ENCODE assay signal across 9 mouse cellular contexts in the genomic region with DNA sequence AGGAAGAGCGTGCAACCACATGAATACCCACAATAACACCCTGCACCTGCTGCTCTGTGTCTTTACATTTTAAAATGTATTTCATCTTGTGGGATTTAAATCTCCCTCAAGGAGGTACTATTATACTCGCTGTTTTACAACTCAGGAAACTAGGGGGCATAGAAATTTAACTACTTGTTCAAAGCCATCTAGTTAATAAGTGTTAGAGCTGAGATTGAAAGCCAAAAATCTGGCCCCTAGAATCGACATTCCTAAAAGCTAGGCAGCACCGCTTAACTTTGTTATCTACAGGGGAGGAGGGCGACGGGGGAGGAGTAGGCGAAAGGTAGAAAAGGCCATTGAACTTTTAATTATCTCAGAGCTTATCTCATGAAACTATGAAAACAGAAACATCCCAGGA.
DNase-seq lines count a peak whose midpoint lies in the region; ATAC-seq lines count a peak whose summit lies in the region.
"Had no signal": no experiment of that assay in that cellular context is flagged by ENCODE, and none has a peak within 500 bp of the region (broad histone marks: within the 10 kb centered on the region; RNA-seq: fewer than 3 reads in every experiment).

No protein-coding gene starts in this region.

- H3K27me3 ChIP-seq in limb, embryonic 11.5 days (ENCODE audit: control insufficient read depth, insufficient read depth, low read length): no peaks in the 10 kb centered on the region
- H3K27me3 ChIP-seq in limb, embryonic 10.5 days (ENCODE audit: low read depth, poor library complexity, severe bottlenecking): no peaks in the 10 kb centered on the region
- H3K27me3 ChIP-seq in embryonic facial prominence, embryonic 15.5 days: no peaks in the 10 kb centered on the region
- no peaks in the 10 kb centered on the region for H3K27me3 ChIP-seq in midbrain, embryonic 16.5 days (ENCODE audit: control insufficient read depth, insufficient read depth, low read depth, low read length)

- H3K9me3 ChIP-seq in limb, embryonic 11.5 days (ENCODE audit: control insufficient read depth, low read length): no peaks in the 10 kb centered on the region
- no peaks in the 10 kb centered on the region for H3K9me3 ChIP-seq in limb, embryonic 10.5 days (replicated peaks)
- no peaks in the 10 kb centered on the region for H3K9me3 ChIP-seq in embryonic facial prominence, embryonic 15.5 days (replicated peaks)
- no peaks in the 10 kb centered on the region for H3K9me3 ChIP-seq in midbrain, embryonic 16.5 days (replicated peaks; ENCODE audit: control insufficient read depth, low read length, poor library complexity, severe bottlenecking)

- H3K4me2 ChIP-seq in limb, embryonic 11.5 days (ENCODE audit: low read depth, severe bottlenecking): peak overlapping the region; percentile 8; the same call in 1 of the 2 replicates
- peak overlapping the region; percentile 35 for H3K4me2 ChIP-seq in embryonic facial prominence, embryonic 15.5 days (replicated peaks)
- peak overlapping the region; percentile 49 for H3K4me2 ChIP-seq in midbrain, embryonic 16.5 days (ENCODE audit: low read length)

- 40% methylated on average over 7 of the region's 7 CpGs for WGBS in limb, embryonic 11.5 days
- WGBS in limb, embryonic 10.5 days: 47% methylated on average over 7 of the region's 7 CpGs
- WGBS in embryonic facial prominence, embryonic 15.5 days: 49% methylated on average over 7 of the region's 7 CpGs
- WGBS in midbrain, embryonic 16.5 days: 51% methylated on average over 7 of the region's 7 CpGs

- no peak for ATAC-seq in limb, embryonic 11.5 days (ENCODE audit: insufficient number of reproducible peaks, low FRiP score, low TSS enrichment, low read depth)
- ATAC-seq in embryonic facial prominence, embryonic 15.5 days (ENCODE audit: insufficient number of reproducible peaks, low FRiP score, low TSS enrichment, low read depth): no peak
- ATAC-seq in midbrain, embryonic 16.5 days: no peak

- H3K36me3 ChIP-seq in limb, embryonic 11.5 days (ENCODE audit: control insufficient read depth, insufficient read depth, low read length): no peaks in the 10 kb centered on the region
- no peaks in the 10 kb centered on the region for H3K36me3 ChIP-seq in limb, embryonic 10.5 days
- no peaks in the 10 kb centered on the region for H3K36me3 ChIP-seq in embryonic facial prominence, embryonic 15.5 days
- H3K36me3 ChIP-seq in midbrain, embryonic 16.5 days (ENCODE audit: control insufficient read depth, insufficient read depth, low read length): no peaks in the 10 kb centered on the region

- H3K9ac ChIP-seq in limb, embryonic 11.5 days (ENCODE audit: low read length): no peak overlapping the region
- H3K9ac ChIP-seq in embryonic facial prominence, embryonic 15.5 days: no peak overlapping the region
- 0 out of 2 replicates have a peak overlapping the region, but pooled peaks have one; percentile 44 for H3K9ac ChIP-seq in midbrain, embryonic 16.5 days (ENCODE audit: low read depth, low read length)

- DNase-seq in limb, embryonic 11.5 days (ENCODE audit: low spot score): no peak
- DNase-seq in limb, embryonic 10.5 days (ENCODE audit: low spot score): no peak
- peak; percentile 13 to 45 for DNase-seq in kidney, adult 8-10 months
- DNase-seq in embryo, embryonic 9.5 days (ENCODE audit: extremely low spot score): no peak
- DNase-seq in T-cell, adult 2 months (ENCODE audit: low spot score): no peak
- DNase-seq in spleen, adult 12 weeks (ENCODE audit: low spot score): no peak

- H3K27ac ChIP-seq in limb, embryonic 11.5 days (replicated peaks; ENCODE audit: low read depth, low read length): no peak overlapping the region
- no peak overlapping the region; the same call in 1 of the 2 replicates for H3K27ac ChIP-seq in limb, embryonic 10.5 days
- no peak overlapping the region for H3K27ac ChIP-seq in embryonic facial prominence, embryonic 15.5 days (replicated peaks)
- H3K27ac ChIP-seq in midbrain, embryonic 16.5 days (ENCODE audit: low read length): no peak overlapping the region

- peaks cover 10% of the 10 kb centered on the region for H3K4me1 ChIP-seq in limb, embryonic 11.5 days (ENCODE audit: control insufficient read depth, insufficient read depth, low read length)
- H3K4me1 ChIP-seq in limb, embryonic 10.5 days: peaks cover 36% of the 10 kb centered on the region
- H3K4me1 ChIP-seq in embryonic facial prominence, embryonic 15.5 days: peaks cover 13% of the 10 kb centered on the region; the same call in 1 of the 2 replicates
- H3K4me1 ChIP-seq in midbrain, embryonic 16.5 days (ENCODE audit: control insufficient read depth, insufficient read depth, low read length): peaks cover 10% of the 10 kb centered on the region; the same call in 1 of the 2 replicates

- H3K4me3 ChIP-seq in limb, embryonic 11.5 days (ENCODE audit: low read depth, low read length): no peak overlapping the region
- no peak overlapping the region for H3K4me3 ChIP-seq in limb, embryonic 10.5 days
- peak overlapping the region; percentile 15; the same call in 1 of the 2 replicates for H3K4me3 ChIP-seq in embryonic facial prominence, embryonic 15.5 days (replicated peaks)
- no peak overlapping the region for H3K4me3 ChIP-seq in midbrain, embryonic 16.5 days (ENCODE audit: low read depth, low read length)
- H3K4me3 ChIP-seq: erythroblast, embryonic 14.5 days had no signal

Comparison
In these comparisons a context has a peak if more than half of its experiments do, and no peak if none do; other contexts are left out.
1. DNase-seq: peak in kidney, adult 8-10 months (2 of 2); none in limb, embryonic 11.5 days (single experiment), limb, embryonic 10.5 days (single experiment), embryo, embryonic 9.5 days (single experiment), T-cell, adult 2 months (single experiment) and spleen, adult 12 weeks (single experiment).
2. Peak in every context shown above with its lines, with median percentiles within 50 percentile points of each other: H3K4me2 ChIP-seq.